Mouse (Mus musculus): ENCODE measurements around the gene Jam3.
A peak's percentile ranks its signal among the peaks of the same experiment; 100 is the strongest.
"Not testable (repeated sequence)": the region's sequence is repeated elsewhere in the genome, so short reads cannot be mapped to it uniquely, and the experiment has no call there.

Gene Jam3

GRCm38 (mm10) chr9:27170726-27171125, 15.5 kb upstream of the Jam3 start:
- DNase-seq (ENCODE audit: low read depth) = no peak

DNA sequence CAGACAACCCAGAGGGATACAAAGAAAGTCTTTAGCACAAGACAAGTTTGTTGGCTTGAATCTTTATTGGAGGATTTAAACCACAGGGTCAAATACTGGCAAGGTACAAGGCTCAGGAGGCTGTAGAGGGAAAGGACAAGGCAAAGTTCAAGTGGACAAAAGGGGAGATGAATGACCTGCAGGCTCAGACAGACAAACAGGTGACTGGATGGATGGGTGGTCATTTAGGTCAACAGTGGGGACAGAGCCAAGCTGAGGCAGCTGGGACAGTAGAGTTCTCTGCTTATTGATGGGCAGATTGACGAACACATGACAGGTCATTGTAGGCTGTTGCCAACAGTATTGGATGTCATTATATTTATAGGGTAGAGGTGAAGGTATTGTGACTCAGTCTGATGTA, 11.8 kb upstream of the Jam3 start:
- DNase-seq (ENCODE audit: low read depth) = no peak

GRCm38 (mm10) chr9:27165596-27165995, 10.4 kb upstream of the Jam3 start:
- no peak for DNase-seq (ENCODE audit: low read depth)

DNA sequence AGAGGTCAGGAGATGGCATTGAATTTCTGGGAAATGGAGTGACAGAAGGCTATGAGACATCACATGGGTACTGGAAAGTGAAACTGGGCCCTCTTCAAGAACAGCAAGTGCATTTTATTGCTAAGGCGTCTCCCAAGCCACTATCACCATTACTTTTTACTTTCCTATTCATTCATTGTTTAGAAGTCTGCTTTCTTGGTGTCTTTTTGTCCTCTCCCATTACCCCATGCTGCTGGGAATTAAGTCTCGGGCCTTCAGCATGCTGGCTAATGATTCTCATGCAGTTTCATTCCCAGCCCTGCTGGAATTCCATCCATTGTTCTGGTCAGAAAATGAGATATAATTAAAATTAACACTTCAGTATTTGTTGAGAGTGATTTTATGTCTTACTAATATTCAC, 9.7 kb upstream of the Jam3 start:
- no peak for DNase-seq (ENCODE audit: low read depth)

GRCm38 (mm10) chr9:27163661-27164060, 8.4 kb upstream of the Jam3 start:
- DNase-seq (ENCODE audit: low read depth) = not testable (repeated sequence)

- no peak for DNase-seq (ENCODE audit: low read depth)
Observed at GRCm38 (mm10) chr9:27153861-27154260, 1.4 kb downstream of the Jam3 start.

- DNase-seq (ENCODE audit: low read depth) = no peak
Observed at GRCm38 (mm10) chr9:27149836-27150235, 5.4 kb downstream of the Jam3 start.

DNA sequence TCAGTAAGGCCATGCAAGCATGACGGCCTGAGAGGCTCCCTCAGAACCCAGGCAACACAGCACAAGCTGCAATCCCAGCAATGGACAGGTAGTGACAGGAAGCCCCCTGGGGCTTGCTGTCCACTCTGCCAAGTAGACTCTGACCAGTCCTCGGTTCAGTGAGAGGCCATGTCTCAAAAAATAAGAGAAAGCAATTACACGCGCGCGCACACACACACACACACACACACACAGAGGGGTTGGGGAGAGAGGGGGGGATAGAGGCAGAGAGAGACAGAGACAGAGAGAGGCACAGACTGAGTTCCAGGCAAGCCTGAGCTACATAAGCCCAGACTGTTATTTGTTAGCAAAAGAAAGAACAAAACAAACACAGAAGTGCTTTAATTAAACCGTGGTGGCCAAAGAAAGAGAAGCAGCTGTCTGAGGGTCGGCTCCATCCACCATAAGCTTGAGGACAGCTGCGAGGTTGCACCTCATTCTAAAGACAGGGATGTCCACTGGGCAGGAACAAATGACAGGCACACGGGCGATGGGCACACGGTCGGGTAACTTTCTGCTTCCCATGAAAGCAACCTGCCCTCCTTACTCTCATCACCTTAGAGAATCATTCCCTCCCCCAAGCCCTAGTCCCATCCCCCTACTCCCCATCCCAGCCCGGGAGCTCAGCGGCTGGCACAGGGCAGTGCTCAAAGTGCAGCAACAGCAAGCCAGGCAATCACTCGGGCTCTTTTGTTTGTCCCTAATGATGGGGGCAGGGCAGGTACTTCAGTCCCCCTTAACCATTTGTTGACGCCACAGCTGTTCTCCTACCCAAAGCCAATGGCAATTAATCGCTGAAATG, 6.4 kb downstream of the Jam3 start:
- DNase-seq (ENCODE audit: low read depth) = no peak

DNA sequence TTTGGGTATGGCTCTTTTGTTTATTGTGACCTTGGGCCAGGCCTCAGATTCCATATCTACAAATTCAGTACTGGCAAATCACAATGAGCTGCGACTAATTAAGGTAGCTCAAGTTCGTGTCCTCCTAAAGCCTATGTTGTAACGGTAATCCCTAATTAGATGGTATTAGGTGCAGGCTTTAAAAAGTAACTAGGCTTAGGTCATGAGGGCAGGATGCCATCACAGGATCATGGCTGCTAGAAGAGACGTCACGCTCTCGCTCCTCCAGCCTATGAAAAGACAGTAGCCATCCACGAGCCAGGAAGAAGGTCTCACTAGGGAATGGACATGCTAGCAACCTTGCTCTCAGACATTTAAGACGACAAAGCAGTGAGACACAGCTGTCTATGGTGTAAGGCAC, 7.3 kb downstream of the Jam3 start:
- no peak for DNase-seq (ENCODE audit: low read depth)

DNA sequence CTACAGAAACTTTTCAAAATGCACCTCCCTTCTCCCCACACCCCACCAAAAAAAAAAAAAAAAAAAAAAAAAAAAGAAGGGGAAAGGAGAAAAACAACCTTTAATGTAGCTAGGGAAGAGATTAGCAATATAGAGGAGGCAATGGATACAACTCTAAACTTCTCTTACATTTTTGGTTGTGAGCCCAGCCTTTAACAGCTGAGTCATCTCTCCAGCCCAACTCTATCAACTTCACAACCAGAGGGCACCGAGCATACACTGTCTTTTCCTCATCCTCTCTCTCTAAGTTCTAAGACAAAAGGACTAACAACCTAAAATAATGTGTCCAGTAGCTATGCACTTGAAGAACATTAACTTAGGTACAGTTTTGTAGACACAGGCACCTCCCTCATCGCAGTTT, 8.4 kb downstream of the Jam3 start:
- no peak for DNase-seq (ENCODE audit: low read depth)

- no peak for DNase-seq (ENCODE audit: low read depth)
Observed at GRCm38 (mm10) chr9:27144996-27145395, 10.2 kb downstream of the Jam3 start.

DNA sequence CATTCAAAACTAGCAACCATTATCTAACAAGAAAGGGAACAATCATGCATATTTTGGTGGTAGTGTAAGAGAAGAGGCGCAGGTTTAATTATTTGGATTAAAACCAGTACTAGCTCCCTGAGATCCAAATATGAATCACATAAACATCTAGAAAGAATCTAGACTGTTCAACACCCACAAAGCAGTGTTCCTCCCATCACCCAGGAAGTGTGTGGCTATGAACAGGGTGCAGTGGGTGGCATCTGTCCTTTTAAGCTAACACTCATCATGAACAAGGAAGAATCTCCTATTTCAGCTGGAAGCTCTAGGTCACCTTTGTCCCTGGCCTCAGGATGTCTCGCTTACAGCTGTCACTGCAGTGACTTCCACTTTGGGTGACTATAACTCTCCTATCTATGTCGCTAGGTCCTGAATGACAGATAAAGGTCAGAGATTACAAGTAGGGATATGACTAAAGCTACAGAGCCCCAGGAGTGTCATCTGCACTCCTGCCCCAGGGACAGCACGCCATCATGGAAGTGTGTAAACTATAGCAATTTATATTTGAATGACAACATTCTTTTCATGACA, 10.9 kb downstream of the Jam3 start:
- DNase-seq (ENCODE audit: low read depth) = no peak

DNA sequence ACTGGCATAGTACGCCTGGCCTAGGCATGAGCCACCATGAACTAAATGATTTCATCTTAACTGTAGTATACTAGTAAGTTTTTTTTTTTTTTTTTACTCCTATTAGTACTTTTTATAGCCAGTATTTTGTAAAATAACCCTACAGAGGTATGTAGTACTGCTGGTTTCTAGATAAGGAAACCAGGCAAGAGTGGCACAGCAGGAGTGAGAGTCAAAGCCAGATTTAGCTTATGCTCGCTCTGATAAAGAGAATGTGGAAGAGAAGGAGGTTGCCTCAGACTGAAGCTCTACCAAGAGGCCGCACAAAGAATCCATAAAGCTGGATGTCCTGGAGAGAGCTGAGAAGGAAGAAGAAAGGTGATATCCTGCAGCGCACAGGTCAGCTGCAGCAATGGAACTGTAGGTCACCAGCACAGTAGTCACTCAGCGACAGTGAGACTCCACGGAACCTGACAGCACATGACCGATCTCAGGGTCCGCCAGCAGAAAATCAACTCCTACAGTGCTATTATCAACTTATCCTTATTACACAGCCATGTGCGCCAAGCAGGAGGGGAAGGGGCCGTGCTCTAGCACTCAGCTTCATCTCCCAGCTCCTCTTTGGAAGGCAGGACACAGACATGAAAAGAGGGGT, 14.7 kb downstream of the Jam3 start:
- no peak for DNase-seq (ENCODE audit: low read depth)

DNA sequence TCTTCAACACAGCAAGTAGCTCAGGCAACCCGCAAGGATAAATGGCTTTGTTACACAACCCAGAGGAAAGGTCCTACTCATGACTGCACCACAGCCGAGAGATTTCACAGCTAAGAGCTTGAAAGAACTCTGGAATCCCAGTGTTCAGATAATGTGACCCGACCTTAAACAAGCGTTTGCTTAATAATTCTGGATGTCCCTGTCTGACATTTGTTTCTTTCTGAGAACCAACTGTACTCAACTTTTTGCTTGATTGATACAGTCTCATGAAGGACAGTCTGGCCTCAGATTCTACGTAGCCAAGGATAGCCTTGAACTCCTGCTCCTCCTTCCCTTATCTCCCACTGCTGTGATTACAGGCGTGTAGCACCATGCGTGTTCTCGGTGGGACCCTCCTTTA, 18.6 kb downstream of the Jam3 start:
- no peak for DNase-seq (ENCODE audit: low read depth)

DNA sequence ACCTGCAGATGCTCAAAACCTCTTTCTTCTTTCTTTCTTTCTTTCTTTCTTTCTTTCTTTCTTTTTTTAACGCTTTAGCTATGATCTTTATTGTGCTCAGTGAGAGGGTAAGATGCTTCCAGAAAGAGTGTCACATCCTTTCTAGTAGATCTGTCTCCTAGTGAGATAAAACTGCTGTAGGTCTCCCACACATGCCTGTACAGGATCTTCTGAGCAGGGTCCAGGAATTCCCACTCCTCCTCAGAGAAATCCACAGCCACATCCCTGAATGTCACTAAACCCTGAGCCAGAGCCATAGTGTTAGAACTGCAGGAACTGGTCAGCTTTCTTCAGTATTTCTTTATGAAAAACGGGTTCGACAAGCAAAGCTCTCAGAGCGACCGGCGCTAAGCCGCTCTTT, 19.8 kb downstream of the Jam3 start:
- no peak for DNase-seq (ENCODE audit: low read depth)

DNA sequence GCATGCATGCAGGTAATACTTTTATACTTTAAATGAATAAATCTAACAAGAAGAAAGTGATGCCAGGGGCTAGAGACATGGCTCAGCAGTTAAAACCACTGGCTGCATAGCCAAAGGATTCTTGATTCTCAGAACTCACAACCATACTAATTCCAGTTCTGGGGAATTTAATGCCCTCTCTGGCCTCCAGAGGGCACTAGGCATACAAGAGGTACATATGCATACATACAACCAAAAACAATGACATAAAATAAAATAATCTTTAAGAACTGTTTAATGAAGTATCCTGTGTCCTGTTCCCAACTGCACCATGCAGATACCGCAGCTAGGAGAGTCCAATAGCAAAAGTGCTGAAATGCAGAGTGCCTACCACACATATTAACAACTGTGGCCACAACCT, 20.8 kb downstream of the Jam3 start:
- DNase-seq (ENCODE audit: low read depth) = peak; percentile 42

DNA sequence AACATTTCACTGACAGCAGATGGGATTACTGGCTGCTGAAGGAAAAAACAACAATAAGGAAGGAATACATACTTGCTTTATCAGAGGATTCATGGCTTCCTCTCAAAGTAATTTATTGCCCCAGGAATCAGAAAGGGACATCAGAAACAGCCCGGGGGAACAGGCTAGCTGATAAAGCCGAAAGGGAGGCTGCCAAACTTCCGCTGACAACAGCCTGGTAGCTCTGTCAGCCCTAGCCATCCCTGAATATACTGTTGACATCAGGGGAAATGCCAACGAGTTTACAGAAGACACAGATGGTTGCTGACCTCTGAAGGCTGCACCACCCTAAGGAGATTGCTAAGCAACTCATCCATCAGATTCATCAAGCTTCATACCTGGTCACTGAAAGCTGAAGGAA, 26.6 kb downstream of the Jam3 start:
- no peak for DNase-seq (ENCODE audit: low read depth)

- peak; percentile 33 for DNase-seq (ENCODE audit: low read depth)
Observed at GRCm38 (mm10) chr9:27126543-27126942, 28.7 kb downstream of the Jam3 start.

- DNase-seq (ENCODE audit: low read depth) = no peak
Observed at GRCm38 (mm10) chr9:27125450-27125849, 29.8 kb downstream of the Jam3 start.

DNA sequence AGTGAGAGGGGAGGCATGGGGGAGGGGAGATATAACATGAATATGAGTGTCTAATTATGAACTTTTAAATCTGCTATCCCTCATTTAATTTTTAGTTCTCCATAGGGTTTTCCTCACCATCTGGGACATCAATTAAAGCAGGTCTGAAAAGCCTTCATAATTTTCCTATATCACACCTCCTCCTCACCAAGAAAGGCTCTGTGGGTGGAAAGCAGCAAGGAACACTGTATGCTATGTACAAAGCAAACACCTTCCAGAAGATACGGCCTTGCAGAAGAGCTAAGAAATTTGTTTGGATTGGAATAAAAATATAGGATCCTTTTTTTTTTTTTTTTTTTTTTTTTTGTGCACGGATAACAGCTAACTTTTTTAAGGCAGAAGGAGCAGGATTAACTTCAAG, 31.3 kb downstream of the Jam3 start:
- DNase-seq (ENCODE audit: low read depth) = no peak

DNA sequence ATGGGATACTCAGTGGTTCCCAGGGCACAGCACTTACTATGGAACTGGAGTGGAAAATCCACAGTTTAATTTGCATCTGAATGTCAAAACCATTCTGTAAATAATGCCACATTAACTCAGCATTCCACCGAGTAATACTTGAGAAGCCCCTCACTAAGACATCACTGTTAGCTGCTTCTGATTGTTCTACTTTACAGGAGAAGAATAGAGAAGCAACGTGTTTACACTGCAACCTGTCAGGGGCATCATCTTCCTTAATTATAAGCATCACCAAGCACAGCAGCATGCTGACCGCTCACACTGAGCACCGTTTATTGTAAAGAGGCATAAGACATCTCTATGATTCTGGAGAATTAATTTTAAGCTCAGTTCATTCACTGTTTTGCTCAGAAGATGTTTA, 32.3 kb downstream of the Jam3 start:
- DNase-seq (ENCODE audit: low read depth) = no peak

- no peak for DNase-seq (ENCODE audit: low read depth)
Observed at GRCm38 (mm10) chr9:27122076-27122475, 33.1 kb downstream of the Jam3 start.

DNA sequence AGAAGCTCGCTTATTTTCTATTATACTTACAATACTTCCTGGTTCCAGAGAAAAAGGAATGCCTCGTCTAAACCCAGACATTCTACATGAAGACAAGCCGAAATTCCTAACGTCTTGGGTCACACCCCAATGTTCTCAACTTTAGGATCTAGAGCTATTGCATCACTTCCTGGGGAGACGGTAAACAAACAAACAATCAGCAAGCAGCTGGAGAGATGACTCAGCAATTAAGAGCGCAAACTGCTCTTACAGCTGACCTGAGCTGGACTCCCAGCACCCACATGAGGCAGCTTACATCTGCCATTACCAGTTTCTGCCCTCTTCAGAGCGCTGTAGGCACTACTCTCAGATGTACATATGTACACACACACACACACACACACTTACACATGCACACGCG, 34.0 kb downstream of the Jam3 start:
- no peak for DNase-seq (ENCODE audit: low read depth)

DNA sequence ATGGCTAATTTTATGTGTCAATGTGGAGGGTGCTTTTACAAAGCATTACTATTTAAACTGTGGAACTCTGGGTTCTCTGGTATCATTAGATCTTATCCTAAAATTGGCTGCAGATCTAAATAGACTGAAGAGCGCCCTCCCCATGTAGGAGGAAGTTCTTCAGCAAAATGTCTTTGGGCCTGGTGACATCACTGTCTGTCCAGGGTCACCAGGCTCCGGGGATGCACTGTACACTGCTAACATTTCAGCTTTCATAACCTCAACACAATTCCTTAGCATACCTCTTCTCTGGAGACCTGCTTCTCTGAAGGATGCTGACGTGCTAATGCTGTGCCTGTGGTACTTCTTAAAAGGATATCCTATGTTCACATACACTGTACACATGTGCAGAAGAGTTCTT, 43.5 kb downstream of the Jam3 start:
- DNase-seq (ENCODE audit: low read depth) = no peak
